Mouse (Mus musculus) heart, adult 2 months (tissue): Measurements from ENCODE around the gene Itpr2. TPM values are rescaled to one million over a fixed set of nuclear protein-coding genes. Genes with fewer than 3 reads are reported as not detected.

Experiments
- DNase-seq, 2 experiments: peaks; one replicate each; pipeline ENCODE4 v3.0.0; 2021
- H3K27ac ChIP-seq: fragments of 200-600 bp; 2 replicates; pipeline ENCODE4 v1.8.1; 2022
- H3K27me3 ChIP-seq: fragments of 200-500 bp; 2 replicates; pipeline ENCODE4 v1.6.1; 2012; ENCODE audit warnings: mild to moderate bottlenecking, low read length, inconsistent platforms, mixed read lengths; ENCODE audit not compliant: control insufficient read depth, insufficient read depth
- H3K36me3 ChIP-seq: fragments of 200-500 bp; 2 replicates; pipeline ENCODE4 v1.6.1; 2012; ENCODE audit warnings: low read length, inconsistent platforms; ENCODE audit not compliant: control insufficient read depth, insufficient read depth
- H3K4me1 ChIP-seq: fragments of 200-500 bp; 2 replicates; pipeline ENCODE4 v1.6.1; 2011; ENCODE audit warnings: low read length; ENCODE audit not compliant: control insufficient read depth, insufficient read depth
- H3K4me3 ChIP-seq: fragments of 200-600 bp; 2 replicates; pipeline ENCODE4 v1.8.1; 2022
- H3K79me2 ChIP-seq: fragments of 200-500 bp; replicated peaks from 2 replicates; pipeline ENCODE4 v1.6.1; 2012; ENCODE audit warnings: mild to moderate bottlenecking, inconsistent platforms, low read length, moderate library complexity, mixed read lengths; ENCODE audit not compliant: control insufficient read depth, insufficient read depth
- H3K9ac ChIP-seq: fragments of 200-500 bp; 2 replicates; pipeline ENCODE4 v1.6.1; 2012; ENCODE audit warnings: low read depth, mild to moderate bottlenecking, control low read depth, inconsistent platforms, low read length, mixed read lengths
- CTCF ChIP-seq: fragments of 200-600 bp; IDR thresholded peaks from 2 replicates; pipeline ENCODE4 v1.8.1; 2022; ENCODE audit warnings: antibody characterized with exemption, mild to moderate bottlenecking, moderate library complexity
- EP300 ChIP-seq: fragments of 200-500 bp; IDR thresholded peaks from 2 replicates; pipeline ENCODE4 v1.6.1; 2011; ENCODE audit warnings: low read depth, low read length, control low read depth; ENCODE audit not compliant: insufficient read depth
- POLR2A ChIP-seq: fragments of 200-500 bp; IDR thresholded peaks from 2 replicates; pipeline ENCODE4 v1.6.1; 2011; ENCODE audit warnings: mild to moderate bottlenecking, low read depth, low read length, control low read depth; ENCODE audit not compliant: insufficient read depth
- WGBS: fragments of 180-500 bp; shearing (Covaris S2); methylation state at CpG from one replicate; pipeline ENCODE4 v1.1.7; 2018; 5-methylcytosine and 5-hydroxymethylcytosine counted together
- intact Hi-C: fragments of 180-260 bp; cut with DNase I; formaldehyde crosslinking; loops from one replicate; pipeline ENCODE4 v1.15.1; 2025
- polyA plus RNA-seq: library from polyadenylated mRNA; depleted of rRNA; stranded (reverse); fragments of >200 nt; gene quantifications from 2 replicates; pipeline ENCODE4 v1.2.3, GENCODE M21; 2012
- total RNA-seq, 2 experiments: library from RNA; stranded (reverse); gene quantifications; 2 replicates each; pipeline ENCODE4 v1.2.3; 2021

Gene Itpr2
- total and polyA plus RNA-seq, 3 experiments = 6.6 to 23.7 (median 20.1) TPM

DNA sequence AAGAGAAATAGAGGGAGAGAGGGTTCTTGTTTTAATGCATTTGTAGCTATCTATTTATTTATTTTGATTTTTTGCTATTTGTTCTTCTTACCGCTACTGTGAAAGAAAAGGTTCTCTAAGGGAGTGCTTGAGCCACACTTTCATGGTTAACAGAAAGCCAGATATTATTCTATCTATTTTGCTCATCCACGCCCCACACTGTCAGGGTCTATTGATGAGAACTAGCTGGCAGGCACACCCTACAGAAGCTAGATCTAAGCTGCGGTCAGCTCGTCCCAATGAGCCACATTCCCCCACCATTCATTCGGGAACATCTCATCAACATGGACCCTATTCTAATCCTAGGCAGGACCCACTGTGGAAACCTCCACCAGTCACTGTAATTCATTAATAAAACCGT lies 271.1 kb downstream of the Itpr2 start:
- H3K4me1 ChIP-seq = no peaks in the 10 kb centered on the region
- H3K27me3 ChIP-seq = no peaks in the 10 kb centered on the region
- WGBS = 94% methylated on average over 6 of the region's 6 CpGs
- TF ChIP-seq CTCF (no peak), POLR2A (no peak), EP300 (no peak)
- no peak overlapping the region for H3K27ac ChIP-seq
- no peak overlapping the region for H3K9ac ChIP-seq
- no peaks in the 10 kb centered on the region for H3K36me3 ChIP-seq
- DNase-seq = no peak
- intact Hi-C loops = no loop called here
- H3K79me2 ChIP-seq = no peaks in the 10 kb centered on the region
- H3K4me3 ChIP-seq = no peak overlapping the region

DNA sequence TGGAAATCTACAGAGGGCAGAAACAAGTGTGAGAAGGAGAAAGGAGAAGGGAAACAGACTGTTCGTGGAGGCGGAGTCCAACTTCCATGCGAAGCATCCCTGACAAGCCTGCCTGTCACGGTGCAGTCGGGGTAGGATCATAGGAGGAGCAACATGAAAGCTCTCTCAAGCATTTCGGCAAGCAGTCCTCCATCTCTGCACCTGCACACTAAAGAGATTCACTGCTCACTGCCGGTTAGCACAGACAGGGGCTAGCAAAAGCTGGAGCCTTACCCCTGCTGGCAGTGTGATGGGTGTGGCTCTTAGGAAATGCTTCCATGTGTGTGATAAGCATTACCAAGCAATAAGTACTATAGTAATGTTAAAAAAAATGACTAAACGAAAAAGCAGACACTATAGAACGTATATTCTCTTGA lies 271.6 kb downstream of the Itpr2 start:
- H3K79me2 ChIP-seq = no peaks in the 10 kb centered on the region
- H3K4me1 ChIP-seq = no peaks in the 10 kb centered on the region
- DNase-seq = no peak
- H3K4me3 ChIP-seq = no peak overlapping the region
- no peaks in the 10 kb centered on the region for H3K27me3 ChIP-seq
- H3K36me3 ChIP-seq = no peaks in the 10 kb centered on the region
- TF ChIP-seq POLR2A (no peak), EP300 (no peak), CTCF (no peak)
- no peak overlapping the region for H3K9ac ChIP-seq
- no peak overlapping the region for H3K27ac ChIP-seq
- intact Hi-C loops = no loop called here
- WGBS = 60% methylated on average over 9 of the region's 9 CpGs

DNA sequence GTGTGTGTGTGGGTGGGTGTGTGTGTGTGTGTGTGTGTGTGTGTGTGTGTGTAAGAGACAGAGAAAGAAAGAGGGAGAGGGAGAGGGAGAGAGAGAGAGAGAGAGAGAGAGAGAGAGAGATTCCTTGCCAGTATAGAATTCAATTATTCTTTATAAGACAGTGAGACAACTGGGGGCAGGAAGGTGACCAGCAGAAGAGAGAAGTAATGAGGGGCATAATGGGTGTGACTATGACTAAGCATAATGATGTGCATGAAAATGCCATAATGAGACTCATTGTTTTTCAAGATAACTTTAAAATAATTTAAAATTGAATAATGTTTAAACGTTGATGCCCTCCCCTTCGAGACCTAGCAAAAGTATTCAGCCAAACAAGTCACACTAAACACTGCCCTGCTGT lies 272.1 kb downstream of the Itpr2 start:
- H3K36me3 ChIP-seq = no peaks in the 10 kb centered on the region

DNA sequence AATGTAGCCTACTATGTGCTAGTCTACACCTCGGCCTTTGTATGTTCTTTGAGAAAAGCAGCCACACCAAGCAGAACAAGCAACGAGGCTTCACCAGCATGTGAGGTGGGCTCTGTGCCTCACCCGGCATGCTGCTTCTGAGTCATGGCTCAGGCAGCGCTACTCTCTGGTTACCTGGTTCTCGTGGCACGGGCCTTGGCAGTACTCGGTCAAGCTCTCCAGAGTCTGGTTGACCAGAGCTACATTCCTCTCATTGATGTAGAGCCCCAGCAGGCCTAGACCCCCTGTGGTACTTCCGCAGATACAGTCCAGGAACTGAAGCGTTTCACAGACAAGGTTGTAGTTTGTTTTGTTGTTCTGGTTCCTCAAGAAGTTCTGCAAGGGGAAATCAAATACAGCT lies 272.5 kb downstream of the Itpr2 start:
- 88% methylated on average over 9 of the region's 9 CpGs for WGBS

More for the DNA sequence above, 272.1 kb downstream of the Itpr2 start:
- intact Hi-C loops = no loop called here
- no peak for TF ChIP-seq POLR2A
- no peak for TF ChIP-seq EP300
- TF ChIP-seq CTCF = no peak
- Histone ChIP-seq H3K4me3 (no peak overlapping the region), H3K27me3 (no peaks in the 10 kb centered on the region), H3K9ac (no peak overlapping the region), H3K4me1 (no peaks in the 10 kb centered on the region), H3K79me2 (no peaks in the 10 kb centered on the region), H3K27ac (no peak overlapping the region)
- WGBS = 81% methylated on average over 2 of the region's 2 CpGs
- DNase-seq = no peak

DNA sequence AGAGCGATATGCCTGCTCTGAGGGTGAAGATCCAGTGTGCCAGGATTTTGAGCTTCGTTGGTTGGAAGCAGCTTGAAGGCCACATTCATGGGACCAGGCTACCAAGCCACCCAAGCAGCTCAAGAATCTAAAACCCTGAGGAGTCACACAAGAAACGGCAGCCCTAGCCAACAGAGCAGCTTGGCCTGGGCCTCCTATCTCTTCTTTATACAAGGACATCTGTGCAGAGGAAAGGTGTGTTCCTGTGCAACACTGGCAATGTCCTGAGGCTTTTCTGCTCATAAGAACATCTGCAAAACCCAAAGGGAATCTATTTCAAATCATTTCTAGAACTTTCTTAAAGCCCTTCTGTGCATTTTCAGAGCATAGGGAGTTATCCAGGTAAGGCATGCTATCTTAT lies 274.0 kb downstream of the Itpr2 start:
- no peaks in the 10 kb centered on the region for H3K36me3 ChIP-seq
- intact Hi-C loops = no loop called here
- H3K27me3 ChIP-seq = no peaks in the 10 kb centered on the region
- H3K4me1 ChIP-seq = no peaks in the 10 kb centered on the region
- WGBS = 88% methylated on average over 3 of the region's 3 CpGs
- DNase-seq = no peak
- H3K79me2 ChIP-seq = no peaks in the 10 kb centered on the region
- TF ChIP-seq CTCF = no peak
- no peak for TF ChIP-seq EP300
- TF ChIP-seq POLR2A = no peak
- H3K9ac ChIP-seq = no peak overlapping the region
- H3K27ac ChIP-seq = no peak overlapping the region
- H3K4me3 ChIP-seq = no peak overlapping the region

More for the DNA sequence above, 272.5 kb downstream of the Itpr2 start:
- TF ChIP-seq CTCF (no peak), POLR2A (no peak), EP300 (no peak)
- Histone ChIP-seq H3K27ac (no peak overlapping the region), H3K9ac (no peak overlapping the region), H3K36me3 (no peaks in the 10 kb centered on the region), H3K4me1 (no peaks in the 10 kb centered on the region), H3K27me3 (no peaks in the 10 kb centered on the region), H3K79me2 (no peaks in the 10 kb centered on the region), H3K4me3 (no peak overlapping the region)
- no peak for DNase-seq
- intact Hi-C loops = no loop called here

DNA sequence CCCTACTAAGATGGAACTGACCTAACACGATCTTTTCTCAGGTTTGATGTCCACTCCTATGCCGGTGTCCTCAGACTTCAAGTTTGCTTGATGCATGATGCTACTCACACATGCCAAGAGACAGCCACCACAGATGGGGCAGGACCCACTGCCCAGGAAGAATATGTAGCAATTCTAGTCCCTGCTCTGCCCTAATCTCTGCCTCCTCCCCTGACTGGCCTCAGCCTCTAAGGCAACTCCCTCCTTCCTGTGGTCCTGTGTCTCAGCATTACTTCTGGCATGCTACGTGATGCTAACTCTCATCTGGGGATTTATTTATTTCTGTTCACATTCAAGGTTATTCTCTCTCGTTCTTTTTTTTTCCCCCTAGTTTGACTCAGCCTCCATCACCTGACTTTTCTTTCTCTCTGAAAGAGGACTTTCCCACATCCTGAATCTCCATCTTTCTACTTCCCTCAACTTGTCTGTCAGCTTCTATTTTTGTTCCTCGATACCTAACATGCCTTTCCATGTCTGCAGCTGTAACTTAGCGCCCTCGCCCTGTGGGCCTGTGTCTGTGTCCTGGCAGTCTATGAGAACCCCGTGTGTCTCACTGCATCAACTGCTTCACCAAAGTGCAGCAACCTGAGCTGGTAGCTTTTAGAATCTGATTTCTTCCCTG lies 279.5 kb downstream of the Itpr2 start:
- Histone ChIP-seq H3K9ac (no peak overlapping the region), H3K4me1 (peaks cover 5% of the 10 kb centered on the region), H3K36me3 (peaks cover 2% of the 10 kb centered on the region; the same call in 1 of the 2 replicates), H3K4me3 (no peak overlapping the region), H3K27me3 (no peaks in the 10 kb centered on the region), H3K27ac (no peak overlapping the region; the same call in 1 of the 2 replicates), H3K79me2 (no peaks in the 10 kb centered on the region)
- 41% methylated on average over 8 of the region's 8 CpGs for WGBS
- TF ChIP-seq CTCF = peak; percentile 62
- TF ChIP-seq POLR2A = no peak
- intact Hi-C loops = loop anchor here (5.0 kb wide), 1 partner anchor 50 kb away; no protein-coding TSS in a partner anchor
- DNase-seq = no peak
